Mouse (Mus musculus) cerebellum, postnatal 4 days (tissue): ENCODE measurements at regions not wholly inside any gene's neighbourhood (a gene's known extent, or its start where the extent isn't known, plus 50 kb on each side); places are given as distances from the start of the nearest gene placed in this dataset.

Experiments
- DNase-seq, 2 experiments: peaks; one replicate each; pipeline ENCODE4 v3.0.0; 2022; ENCODE audit warnings: low spot score in 2 of 2, mixed read lengths in 1 of 2

DNA sequence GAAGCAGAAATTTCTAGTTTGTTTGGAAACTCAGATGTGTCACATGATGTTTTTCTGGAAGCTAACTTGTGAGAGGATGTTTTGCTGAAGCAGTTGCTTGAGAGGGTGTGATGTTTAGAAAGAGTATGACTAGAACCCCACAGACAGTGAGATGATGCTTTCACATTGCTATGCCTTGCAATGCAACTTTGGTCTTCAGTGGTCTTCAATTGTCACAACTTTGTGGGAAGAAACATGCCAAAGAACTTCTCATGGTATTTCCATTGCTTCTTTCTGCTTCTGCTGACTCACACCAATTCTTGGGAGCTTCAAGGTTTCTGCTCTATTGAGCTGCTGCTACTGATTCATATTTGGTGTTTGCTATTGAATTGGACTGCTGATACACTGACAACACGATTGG lies 365.3 kb upstream of the Tmem229a start:
- DNase-seq: no peak

DNA sequence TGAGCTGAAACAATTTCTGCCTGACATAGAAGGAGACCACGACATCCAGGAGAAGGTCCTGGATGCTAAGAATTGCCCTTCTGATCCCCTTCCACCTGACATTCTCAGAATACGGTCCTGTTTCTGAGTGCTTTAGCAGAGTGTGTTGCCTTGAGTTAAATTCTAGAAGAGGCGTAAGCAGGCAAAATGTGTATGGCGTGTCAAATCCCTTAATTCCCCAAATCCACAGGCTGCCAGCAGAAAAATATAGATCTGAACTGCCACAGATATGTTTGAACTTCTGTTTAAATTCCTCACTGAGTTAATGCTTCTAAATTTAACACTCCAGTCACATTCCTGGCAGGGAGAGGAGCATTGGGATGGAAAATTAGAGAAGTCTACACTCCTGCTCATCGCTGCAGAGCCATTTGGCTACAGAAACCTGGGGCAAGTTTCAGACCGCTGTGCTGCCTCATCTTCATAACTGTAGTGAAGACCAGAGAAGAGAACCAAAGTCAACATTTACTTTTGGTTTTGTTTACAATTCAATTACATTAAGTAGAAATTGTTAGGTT lies 364.3 kb upstream of the Tmem229a start:
- DNase-seq: no peak

DNA sequence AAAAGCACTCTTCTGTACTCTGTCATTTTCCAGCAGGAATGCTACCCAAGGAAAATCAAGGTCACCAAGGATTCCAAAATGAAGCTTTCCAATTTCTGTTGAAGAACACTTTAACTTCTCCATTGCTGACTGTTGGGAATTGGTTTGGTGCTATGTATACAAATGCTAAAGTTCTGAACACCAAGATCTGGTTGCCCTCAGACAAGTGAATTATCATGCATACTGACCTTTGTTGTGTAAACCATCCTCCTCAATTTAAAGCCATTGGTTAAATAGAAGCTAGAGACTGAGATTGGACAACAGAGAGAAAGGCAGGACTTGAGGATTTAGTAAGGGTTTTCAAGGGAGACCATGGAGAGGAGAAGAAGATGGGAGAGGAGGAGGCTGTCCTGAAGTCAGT lies 351.4 kb upstream of the Tmem229a start:
- DNase-seq: no peak

DNA sequence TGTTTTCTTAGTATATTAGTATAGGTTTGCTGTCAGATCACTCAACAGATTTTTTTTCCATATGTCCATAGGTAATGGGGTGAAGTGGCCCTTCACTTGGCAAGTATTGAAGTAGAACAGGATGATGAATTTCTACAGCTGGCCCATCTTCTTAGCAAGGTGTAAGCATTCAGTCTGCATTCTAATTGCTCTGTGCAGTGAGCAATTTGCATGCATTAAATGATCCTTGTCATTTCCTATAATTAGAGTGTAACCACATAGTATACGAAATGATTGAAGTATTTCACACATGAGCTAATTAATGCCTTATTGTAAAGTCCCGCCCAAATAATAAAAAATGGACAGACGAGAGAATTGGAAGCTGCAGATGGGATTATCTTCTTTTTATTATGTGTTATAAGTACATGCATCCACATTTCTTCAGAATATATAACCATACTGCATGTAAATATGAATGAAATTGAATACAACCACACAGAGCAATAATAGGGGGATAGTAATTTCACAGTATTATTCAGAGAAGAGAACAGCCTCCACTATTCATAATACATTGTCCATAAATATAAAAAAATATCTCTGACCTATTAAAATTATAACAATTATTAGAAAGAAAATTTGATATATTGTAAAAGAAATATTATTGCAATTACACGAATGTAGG lies 348.9 kb upstream of the Tmem229a start:
- no peak for DNase-seq

DNA sequence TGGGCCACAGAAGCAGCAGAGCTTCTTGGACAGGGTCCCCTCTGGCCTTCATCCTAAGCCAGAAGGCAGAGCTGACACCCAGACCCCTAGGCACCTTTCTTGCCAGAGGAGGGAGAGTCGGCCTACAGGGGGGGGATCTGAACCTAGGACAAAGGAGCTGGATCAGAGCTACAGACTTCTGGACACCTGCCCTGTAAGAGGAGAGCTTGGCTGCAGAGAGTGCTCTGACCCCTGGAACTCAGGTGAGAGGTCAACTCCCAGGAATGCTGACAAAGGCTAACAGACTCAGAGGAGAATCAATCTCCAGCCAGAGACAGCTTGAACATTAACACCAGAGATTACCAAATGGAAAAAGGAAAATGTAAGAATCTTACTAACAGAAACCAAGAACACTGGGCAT lies 335.5 kb upstream of the Tmem229a start:
- no peak for DNase-seq

DNA sequence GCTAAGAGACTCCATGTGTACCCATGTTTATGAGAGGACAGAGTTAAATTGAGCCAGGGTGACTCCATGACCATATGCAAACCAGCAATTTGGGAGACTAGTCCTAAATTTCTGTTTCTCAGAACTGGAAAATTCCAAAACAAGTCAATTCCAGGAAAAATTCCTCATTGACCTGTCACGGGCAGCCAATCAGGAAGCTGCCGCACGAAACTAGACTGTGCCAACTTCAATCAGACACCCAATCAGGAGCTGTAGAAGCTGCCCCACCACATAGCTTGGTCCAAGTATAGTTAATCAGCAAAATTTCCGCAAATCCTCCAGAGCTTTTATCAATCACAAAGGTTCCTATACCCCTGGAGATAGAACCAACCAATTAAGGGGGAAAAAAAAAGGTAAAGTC lies 331.5 kb upstream of the Tmem229a start:
- no peak for DNase-seq

DNA sequence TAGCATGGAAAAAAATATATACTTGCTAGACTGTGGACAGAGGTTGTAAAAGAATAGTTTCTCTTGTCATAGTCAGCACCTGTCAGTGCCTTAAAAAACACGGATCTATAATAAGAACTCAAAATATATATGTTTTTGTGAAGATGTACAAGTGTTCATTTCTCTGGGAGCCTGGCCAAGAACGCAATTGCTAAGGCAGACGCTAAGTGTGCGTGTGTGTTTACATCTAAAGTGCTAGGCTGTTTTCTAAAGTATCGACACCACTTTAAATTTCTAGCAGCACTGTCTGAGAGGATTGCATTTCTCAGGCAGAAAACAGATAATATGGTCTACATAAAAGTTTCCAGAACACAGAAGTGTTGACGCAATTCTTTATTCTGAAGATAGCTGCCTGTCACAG lies 330.2 kb upstream of the Tmem229a start:
- no peak for DNase-seq

DNA sequence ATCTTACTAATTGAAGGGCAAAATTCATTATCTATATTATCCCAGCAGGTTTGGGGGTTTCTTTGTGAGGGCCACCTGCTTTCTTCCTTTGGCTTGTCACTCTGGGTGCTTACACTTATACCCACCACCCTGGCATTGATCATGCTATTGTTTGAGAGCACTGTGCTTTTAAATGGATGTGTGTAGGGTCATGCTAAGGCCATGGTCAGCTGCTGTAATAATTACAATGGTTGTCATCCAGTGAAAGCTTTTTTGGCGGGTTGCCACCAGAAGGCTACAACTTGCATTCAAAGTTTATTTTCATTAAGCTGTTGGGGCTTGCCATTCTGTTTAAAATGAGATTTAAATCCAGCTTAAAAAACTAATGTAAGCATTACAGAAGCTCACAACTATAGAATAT lies 322.4 kb upstream of the Tmem229a start:
- no peak for DNase-seq

DNA sequence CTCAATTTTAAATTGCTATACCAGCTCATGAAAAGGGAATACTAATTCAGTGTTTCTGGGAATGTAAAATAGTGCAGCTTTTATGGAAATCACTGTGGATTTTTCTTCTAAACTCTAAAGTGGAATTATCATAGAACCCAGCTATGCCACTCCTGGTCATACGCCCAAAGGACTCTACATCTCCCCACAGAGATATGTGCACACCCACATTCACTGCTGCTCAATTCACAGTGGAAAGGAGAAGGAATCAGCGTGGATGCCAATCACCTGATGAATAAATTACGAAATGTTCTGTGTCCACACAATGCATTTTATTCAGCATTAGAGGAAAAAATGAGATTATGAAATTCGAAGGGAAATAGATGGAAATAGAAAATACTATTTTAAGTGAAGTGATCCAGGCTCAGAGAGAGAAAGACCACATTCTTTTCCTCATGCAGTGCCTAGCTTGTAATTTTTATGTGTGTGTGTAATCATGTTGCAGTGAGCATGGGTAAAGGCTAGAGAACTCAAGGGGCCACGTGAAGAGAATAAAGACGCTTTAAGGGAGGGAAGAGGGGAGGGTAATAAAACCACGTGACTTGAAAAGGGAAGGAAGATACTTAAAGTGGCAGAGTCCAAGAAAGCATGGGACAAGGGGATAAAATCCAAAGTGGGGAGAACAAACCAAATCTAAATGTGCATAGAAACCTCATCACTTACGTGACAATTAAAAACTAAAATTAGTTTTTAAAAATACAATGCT lies 321.8 kb upstream of the Tmem229a start:
- DNase-seq: no peak

DNA sequence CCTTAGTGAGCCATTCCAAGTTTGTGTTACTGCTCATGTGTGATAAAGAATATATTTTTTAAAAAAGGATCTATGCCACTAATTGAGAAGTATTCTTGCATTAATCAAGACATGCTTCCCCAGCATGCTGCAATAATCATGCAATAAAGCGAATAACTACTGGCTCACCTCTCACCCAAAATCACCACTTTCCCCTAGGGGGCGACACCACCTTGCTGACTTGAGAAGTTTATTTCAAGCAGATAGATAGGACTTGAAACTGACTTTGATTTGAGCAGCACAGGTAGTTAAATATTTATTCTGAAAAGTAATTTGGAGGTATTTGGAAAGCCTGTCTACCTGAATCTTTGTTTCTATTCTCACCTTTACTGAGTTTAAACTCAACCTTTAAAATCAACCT lies 320.1 kb upstream of the Tmem229a start:
- DNase-seq: peak; percentile 7 to 22

DNA sequence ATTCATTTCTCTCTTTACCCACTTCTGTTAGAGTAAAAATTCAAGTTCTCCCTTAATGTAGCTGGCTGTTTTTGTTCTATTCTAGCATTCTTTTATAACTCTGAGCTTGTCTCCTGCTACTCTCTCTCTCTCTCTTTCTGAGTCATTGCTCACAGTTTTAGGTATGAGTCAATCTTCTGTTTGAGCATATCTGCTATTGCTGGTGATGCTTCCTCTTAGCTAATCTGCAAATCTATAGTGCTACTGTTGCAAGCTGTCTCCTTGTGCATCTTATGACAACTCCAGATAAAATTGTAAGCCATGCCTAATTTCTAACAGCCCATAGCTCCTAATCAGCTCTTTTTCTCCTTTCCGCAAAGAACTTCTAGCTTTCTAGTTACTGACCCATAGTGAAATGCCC lies 304.5 kb upstream of the Tmem229a start:
- DNase-seq: no peak

DNA sequence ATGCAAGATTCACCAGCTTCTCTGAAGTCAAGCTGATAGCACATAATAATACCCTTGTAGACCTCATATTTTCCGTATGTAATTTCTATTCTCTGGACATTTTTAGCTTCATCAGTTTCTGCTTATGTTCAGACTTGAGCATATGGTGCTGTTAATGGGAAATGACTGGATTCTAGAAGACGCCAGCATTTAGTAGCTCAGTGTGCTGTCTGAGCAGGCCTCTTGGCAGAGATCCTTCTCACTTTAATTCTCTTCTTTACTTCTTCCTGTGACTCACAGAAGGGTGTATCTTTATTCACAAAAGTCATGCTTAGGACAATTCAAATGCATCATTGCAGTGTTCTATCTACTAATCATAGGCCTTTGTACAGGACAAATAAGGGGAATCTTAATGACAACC lies 299.7 kb upstream of the Tmem229a start:
- DNase-seq: no peak

DNA sequence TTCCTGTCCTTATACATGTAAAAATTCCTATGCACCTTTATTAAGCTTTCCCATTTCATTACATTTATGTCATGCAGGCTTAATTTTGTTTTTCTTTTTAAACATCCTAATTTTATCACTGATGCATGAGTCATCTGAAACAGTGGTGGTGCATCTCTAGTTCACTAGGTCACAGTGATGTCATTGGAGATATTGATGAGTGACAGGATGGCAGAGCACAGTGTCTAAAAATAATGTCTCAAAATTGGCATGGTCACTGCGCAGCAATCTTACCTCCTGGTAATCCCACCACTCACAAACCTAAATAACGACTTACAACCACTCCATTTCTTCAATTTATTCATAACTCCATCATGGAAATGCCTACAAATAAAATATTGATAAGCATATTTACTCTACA lies 280.9 kb upstream of the Tmem229a start:
- no peak for DNase-seq

DNA sequence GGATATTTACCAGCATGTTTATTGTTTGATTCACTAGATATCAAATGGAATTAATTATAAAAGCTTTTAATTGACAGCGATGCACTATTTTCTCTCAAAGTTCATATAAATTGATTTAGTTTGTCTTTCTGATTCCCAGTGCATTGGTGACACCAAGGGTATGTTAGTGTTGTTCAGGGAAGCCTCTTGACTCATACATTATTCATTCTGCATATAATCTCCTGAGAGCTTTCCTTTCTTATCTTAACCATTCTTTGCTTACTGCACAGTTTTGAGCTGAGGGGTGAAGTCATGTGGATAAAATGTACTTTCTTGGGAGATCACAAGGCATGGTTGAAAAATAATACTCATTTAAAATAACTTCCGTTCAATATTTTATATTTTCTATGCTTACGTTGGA lies 280.5 kb upstream of the Tmem229a start:
- DNase-seq: no peak
